Mouse (Mus musculus): ENCODE measurements around the gene Erc2.

DNA sequence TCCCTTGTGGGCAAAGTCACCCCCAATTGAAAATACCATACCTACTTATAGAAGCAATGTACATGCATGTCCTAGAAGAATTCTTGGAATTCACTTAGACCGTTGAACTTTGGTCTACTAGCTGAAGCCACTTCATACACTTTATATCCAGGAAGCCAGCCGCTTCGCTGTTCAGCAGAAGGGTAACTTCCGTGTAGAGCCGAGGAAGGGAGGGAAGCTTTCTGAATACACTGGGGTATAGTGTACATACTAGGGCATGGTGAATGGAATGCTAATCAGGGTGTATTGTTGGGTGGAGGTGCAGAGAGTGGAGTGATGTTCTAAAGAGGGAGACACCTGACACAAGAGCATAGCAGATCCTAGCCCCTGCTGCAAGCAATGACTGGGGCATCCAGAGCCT, 708.9 kb downstream of the Erc2 start:
- TF ChIP-seq CTCF (IDR thresholded peaks at IDR 0.05; ENCODE audit: control insufficient read depth, insufficient read depth, insufficient read length): no peak
- no peak for TF ChIP-seq MAX (IDR thresholded peaks at IDR 0.05)
- no peak for TF ChIP-seq CEBPB (IDR thresholded peaks at IDR 0.05; ENCODE audit: low read depth)
- no peak for TF ChIP-seq MYOD1 (IDR thresholded peaks at IDR 0.05; ENCODE audit: control insufficient read depth, insufficient read length, low read depth)
- TF ChIP-seq FOSL1 (IDR thresholded peaks at IDR 0.05; ENCODE audit: insufficient read depth, low read length, poor library complexity, severe bottlenecking): no peak
